Mouse (Mus musculus) lung, embryonic 16.5 days (tissue): ENCODE data around the gene Itpr1. TPM values are rescaled to one million over a fixed set of nuclear protein-coding genes. Genes with fewer than 3 reads are reported as not detected.

Experiments
- ATAC-seq: fragments of 200-750 bp; cut with Nextera tagmentation; 2 replicates; pipeline ENCODE4 v1.8.0; 2017; ENCODE audit warnings: low read depth, mild to moderate bottlenecking, moderate library complexity
- H3K27ac ChIP-seq: fragments of 300-500 bp; sonication (generic); 2 replicates; pipeline ENCODE4 v1.5.1; 2014; ENCODE audit warnings: mild to moderate bottlenecking, control low read depth, low read length
- H3K27me3 ChIP-seq: fragments of 300-500 bp; sonication (generic); 2 replicates; pipeline ENCODE4 v1.6.1; 2014; ENCODE audit warnings: low read depth, low read length, mixed read lengths; ENCODE audit not compliant: control insufficient read depth, insufficient read depth
- H3K36me3 ChIP-seq: fragments of 300-500 bp; sonication (generic); 2 replicates; pipeline ENCODE4 v1.6.1; 2014; ENCODE audit warnings: low read length; ENCODE audit not compliant: control insufficient read depth, insufficient read depth
- H3K4me1 ChIP-seq: fragments of 300-500 bp; sonication (generic); replicated peaks from 2 replicates; pipeline ENCODE4 v1.6.1; 2014; ENCODE audit warnings: low read length, mixed read lengths; ENCODE audit not compliant: control insufficient read depth, insufficient read depth
- H3K4me2 ChIP-seq: fragments of 300-500 bp; sonication (generic); 2 replicates; pipeline ENCODE4 v1.6.1; 2014; ENCODE audit warnings: low read depth, low read length, control low read depth
- H3K4me3 ChIP-seq: fragments of 300-500 bp; sonication (generic); 2 replicates; pipeline ENCODE4 v1.5.1; 2014; ENCODE audit warnings: mild to moderate bottlenecking, low read length, control low read depth
- H3K9ac ChIP-seq: fragments of 300-500 bp; sonication (generic); 2 replicates; pipeline ENCODE4 v1.6.1; 2014; ENCODE audit warnings: low read length, control low read depth
- H3K9me3 ChIP-seq: fragments of 300-500 bp; sonication (generic); 2 replicates; pipeline ENCODE4 v1.6.1; 2016; ENCODE audit warnings: low read length; ENCODE audit not compliant: control insufficient read depth
- WGBS: fragments of 180-500 bp; shearing (Covaris S2); extraction: QIAGEN DNeasy Blood & Tissue Kit; methylation state at CpG from one replicate; pipeline ENCODE4 v1.1.7; 2014; 5-methylcytosine and 5-hydroxymethylcytosine counted together
- polyA plus RNA-seq: library from polyadenylated mRNA; unstranded; fragments of >200 nt; fragmentation: Nextera tagmentation; extraction: Ambion mirVana; gene quantifications from 2 replicates; pipeline ENCODE4 v1.2.1, GENCODE M21; 2015

Gene Itpr1
- polyA plus RNA-seq, 1 experiment from 2014 or later: 13.0 TPM

DNA sequence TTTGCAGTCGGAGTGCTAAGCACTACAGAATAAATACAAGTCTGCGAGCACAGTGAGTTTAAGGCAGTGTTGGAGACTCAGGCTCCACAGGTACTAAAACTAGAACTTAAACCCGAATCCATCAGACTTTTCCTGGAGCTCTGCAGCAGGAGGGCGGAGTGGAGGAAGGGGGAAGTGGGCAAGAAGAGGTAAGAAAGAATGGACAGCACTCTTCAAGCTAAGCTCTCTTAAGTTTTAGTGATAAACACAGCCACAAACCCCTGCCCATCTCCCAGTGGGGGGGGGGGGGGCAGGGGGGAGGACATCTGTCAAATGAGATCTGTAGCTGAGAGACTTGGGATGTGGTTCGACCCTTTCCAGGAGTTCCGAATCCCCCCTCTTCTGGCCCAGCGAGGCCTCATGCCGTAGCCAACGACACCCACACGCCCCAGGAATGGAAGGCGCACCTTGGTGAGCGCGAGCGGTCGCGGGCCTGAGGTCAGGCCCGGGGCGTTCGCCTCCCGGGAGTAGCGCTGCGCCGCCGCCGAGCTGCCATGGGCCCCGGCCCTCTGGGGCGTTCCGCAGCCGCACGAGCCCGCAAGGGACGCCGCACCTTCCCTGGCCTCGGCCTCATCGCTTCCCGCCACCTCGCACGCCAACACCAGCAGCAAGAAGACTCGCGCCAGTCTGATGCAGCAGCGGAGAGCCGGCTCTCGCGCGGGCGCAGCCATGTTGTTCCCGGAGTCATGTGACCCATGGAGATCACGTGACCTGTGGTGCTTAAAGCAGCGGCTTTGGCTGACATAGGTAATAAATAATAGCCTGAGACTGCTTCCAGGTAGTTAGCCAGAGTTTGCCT is 27.8 kb upstream of the Itpr1 start, which contains the start of gene Sumf1:
Gene Sumf1 (minus strand): TSS at position 736 of the 838 bp plus-strand sequence.
- peak within 1 kb of the TSS; percentile 94 for H3K4me2 ChIP-seq
- peak within 1 kb of the TSS; percentile 85 for H3K4me3 ChIP-seq
- H3K9me3 ChIP-seq: no peaks in the 10 kb centered on the region
- no peak within 1 kb of the TSS for H3K27ac ChIP-seq
- H3K9ac ChIP-seq: peak within 1 kb of the TSS; percentile 80
- 4% methylated on average over 41 of the region's 49 CpGs for WGBS
- H3K27me3 ChIP-seq: no peaks in the 10 kb centered on the region; the same call in 1 of the 2 replicates
- peak; percentile 92 for ATAC-seq
- H3K36me3 ChIP-seq: no peaks in the 10 kb centered on the region
- H3K4me1 ChIP-seq: peaks cover 8% of the 10 kb centered on the region; the same call in 1 of the 2 replicates

DNA sequence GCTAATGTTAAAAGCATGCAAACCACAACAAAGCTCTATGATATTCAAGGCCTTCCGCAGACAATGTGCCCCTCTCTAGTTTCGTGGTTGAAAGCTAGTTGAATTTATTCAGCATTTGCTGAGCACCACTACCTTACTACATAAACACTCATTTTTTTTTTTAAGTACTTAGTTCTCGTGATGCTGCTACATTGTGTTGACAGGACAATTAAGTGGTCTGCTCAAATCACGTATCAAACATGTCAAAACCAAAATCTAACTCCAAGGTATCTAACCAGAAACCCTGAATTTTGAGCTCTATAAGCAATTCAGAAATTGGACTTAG is 27.2 kb upstream of the Itpr1 start:
- Histone ChIP-seq H3K4me1 (peaks cover 8% of the 10 kb centered on the region; the same call in 1 of the 2 replicates), H3K9ac (peak overlapping the region; percentile 80), H3K27ac (no peak overlapping the region), H3K4me3 (peak overlapping the region; percentile 85), H3K9me3 (no peaks in the 10 kb centered on the region), H3K36me3 (no peaks in the 10 kb centered on the region), H3K4me2 (peak overlapping the region; percentile 94), H3K27me3 (no peaks in the 10 kb centered on the region; the same call in 1 of the 2 replicates)
- 10% methylated on average over 4 of the region's 4 CpGs for WGBS
- no peak; the same call in none of the 2 replicates for ATAC-seq

DNA sequence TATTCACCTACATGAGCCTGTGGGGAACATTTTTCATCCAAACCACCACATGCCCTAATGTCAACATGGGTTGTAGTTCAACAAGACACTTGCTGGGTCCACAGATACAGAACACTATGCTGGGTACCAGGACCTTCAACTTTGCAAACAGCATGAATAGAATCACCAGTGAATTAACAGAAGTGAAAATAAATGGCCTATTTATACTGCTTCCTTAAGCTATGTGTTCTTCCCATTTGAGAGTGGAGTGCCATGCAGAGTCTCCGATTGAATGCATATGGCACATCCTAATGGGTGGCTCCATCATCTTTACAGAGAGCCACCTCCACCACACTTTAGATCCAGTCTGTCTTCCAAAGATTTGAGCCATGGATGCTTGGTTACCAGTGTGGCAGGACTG is 22.2 kb upstream of the Itpr1 start:
- H3K4me2 ChIP-seq: no peak overlapping the region
- H3K27ac ChIP-seq: no peak overlapping the region
- 91% methylated on average over 1 of the region's 1 CpGs for WGBS
- no peak overlapping the region for H3K9ac ChIP-seq
- 0 out of 2 replicates have a peak, but pooled peaks cover under 1% of the 10 kb centered on the region for H3K4me1 ChIP-seq
- H3K27me3 ChIP-seq: no peaks in the 10 kb centered on the region; the same call in 1 of the 2 replicates
- H3K9me3 ChIP-seq: no peaks in the 10 kb centered on the region
- ATAC-seq: no peak
- no peaks in the 10 kb centered on the region for H3K36me3 ChIP-seq
- no peak overlapping the region for H3K4me3 ChIP-seq

DNA sequence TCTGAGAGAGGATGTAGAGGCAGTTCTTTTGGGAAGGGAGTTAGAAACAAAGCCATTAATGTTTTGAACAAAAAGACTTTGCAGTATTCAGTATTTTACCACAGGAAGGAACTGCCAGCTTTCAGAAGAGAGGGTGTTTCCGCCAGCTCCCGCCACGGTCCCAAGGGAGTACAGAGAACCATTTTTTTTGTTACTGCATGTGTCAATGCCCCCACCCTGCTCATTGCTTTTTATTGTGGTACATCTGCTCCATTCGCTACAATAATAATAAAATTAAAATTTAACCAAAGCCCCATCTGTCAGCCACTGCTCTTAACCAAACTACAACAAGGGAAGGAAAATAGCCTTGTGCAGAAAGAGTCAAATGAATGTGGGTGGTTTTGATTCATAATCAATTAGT is 20.3 kb upstream of the Itpr1 start:
- no peak overlapping the region for H3K4me2 ChIP-seq
- ATAC-seq: no peak
- H3K9me3 ChIP-seq: no peaks in the 10 kb centered on the region
- H3K36me3 ChIP-seq: no peaks in the 10 kb centered on the region
- no peaks in the 10 kb centered on the region; the same call in 1 of the 2 replicates for H3K27me3 ChIP-seq
- no peak overlapping the region for H3K27ac ChIP-seq
- H3K9ac ChIP-seq: no peak overlapping the region
- no peak overlapping the region for H3K4me3 ChIP-seq
- H3K4me1 ChIP-seq: no peaks in the 10 kb centered on the region
- 74% methylated on average over 4 of the region's 4 CpGs for WGBS

DNA sequence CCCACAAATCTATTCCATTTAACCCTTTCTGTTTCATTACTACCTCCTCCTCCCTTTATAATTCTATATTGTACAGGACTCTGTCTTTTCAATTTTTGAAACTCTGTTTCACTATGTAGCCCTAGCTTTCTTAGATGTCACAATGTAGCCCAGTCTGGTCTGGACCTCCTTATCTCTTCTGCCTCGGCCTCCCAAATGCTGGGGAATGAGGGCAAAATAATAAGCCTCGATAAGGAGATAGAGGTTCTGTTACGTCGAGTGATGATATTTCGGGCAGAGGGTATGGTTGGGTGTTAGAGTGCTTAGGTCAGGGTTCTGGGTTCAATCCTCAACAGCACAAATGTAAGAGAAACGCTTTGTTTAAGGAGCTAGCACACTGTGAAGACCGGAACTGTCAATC is 16.2 kb upstream of the Itpr1 start:
- Histone ChIP-seq H3K4me3 (no peak overlapping the region), H3K9ac (no peak overlapping the region), H3K9me3 (no peaks in the 10 kb centered on the region), H3K27ac (no peak overlapping the region), H3K27me3 (no peaks in the 10 kb centered on the region), H3K4me1 (no peaks in the 10 kb centered on the region), H3K4me2 (no peak overlapping the region), H3K36me3 (no peaks in the 10 kb centered on the region)
- ATAC-seq: no peak
- 79% methylated on average over 7 of the region's 7 CpGs for WGBS

DNA sequence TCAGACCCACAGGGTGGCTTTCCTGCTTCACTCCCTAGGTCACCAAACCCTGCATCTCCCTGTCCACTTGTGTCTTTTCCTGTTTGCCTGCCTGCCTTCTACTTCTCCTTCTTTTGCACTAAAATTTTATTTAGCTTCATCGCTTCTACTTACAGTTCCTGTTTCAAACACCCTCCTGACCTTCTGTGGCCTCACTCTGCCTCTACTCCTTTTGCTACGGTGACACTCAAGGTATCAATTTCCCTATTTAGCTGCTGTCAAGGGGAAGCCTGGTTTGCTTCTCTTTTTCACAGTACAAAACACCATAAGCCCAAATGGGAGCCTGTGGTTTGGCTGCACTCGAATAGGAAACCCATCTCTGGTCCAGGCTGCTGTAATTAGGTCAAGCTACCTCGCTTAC is 15.8 kb upstream of the Itpr1 start:
- no peaks in the 10 kb centered on the region for H3K9me3 ChIP-seq
- ATAC-seq: no peak
- no peak overlapping the region for H3K27ac ChIP-seq
- 63% methylated on average over 4 of the region's 4 CpGs for WGBS
- H3K9ac ChIP-seq: no peak overlapping the region
- no peak overlapping the region for H3K4me2 ChIP-seq
- H3K4me3 ChIP-seq: no peak overlapping the region
- H3K36me3 ChIP-seq: no peaks in the 10 kb centered on the region
- H3K4me1 ChIP-seq: no peaks in the 10 kb centered on the region
- H3K27me3 ChIP-seq: no peaks in the 10 kb centered on the region

DNA sequence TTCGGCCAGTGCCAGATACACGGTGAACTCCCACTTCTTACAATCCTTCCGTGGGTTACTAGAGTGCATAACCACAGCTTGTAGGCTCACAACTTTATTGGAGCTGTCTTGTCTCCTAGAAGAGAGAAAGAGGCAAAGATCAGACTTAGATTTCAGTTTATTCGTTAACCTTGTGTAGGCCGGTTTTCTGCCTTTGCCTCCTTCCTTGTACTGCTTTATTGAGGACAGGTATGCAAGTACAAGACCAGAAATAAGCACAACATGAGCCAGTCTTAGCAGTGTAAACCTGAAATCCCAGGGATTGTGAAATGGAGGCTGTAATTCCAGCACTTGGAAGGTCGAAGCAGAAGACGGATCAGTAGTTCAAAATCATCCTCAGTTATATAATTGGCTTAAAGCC is 14.6 kb upstream of the Itpr1 start:
- no peak for ATAC-seq
- no peak overlapping the region for H3K4me3 ChIP-seq
- no peak overlapping the region for H3K4me2 ChIP-seq
- no peak overlapping the region for H3K27ac ChIP-seq
- H3K36me3 ChIP-seq: no peaks in the 10 kb centered on the region
- no peaks in the 10 kb centered on the region for H3K9me3 ChIP-seq
- H3K27me3 ChIP-seq: no peaks in the 10 kb centered on the region
- no peaks in the 10 kb centered on the region for H3K4me1 ChIP-seq
- 82% methylated on average over 7 of the region's 7 CpGs for WGBS
- no peak overlapping the region for H3K9ac ChIP-seq

DNA sequence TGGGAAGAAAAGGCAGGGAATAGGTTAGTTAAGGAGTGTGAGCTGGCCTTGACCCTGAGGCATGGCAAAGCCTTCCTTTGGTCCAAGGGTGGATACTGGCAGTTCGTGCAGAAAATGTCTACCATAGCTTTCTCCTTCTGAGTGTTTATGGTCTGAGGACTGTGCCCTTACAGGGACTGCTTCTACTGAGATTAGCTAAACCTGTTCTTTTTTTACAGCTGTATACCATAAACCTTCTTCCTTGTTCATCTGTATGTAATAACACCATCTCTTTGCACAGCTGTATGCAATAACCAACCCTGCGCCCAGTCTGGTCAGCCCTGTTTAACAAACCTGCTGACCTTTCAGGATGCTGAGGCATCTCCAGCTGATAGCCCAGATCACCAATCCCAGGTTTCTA is 8.6 kb upstream of the Itpr1 start:
- H3K27ac ChIP-seq: no peak overlapping the region
- no peak overlapping the region for H3K9ac ChIP-seq
- H3K4me2 ChIP-seq: no peak overlapping the region
- no peaks in the 10 kb centered on the region for H3K9me3 ChIP-seq
- no peak overlapping the region for H3K4me3 ChIP-seq
- no peaks in the 10 kb centered on the region for H3K4me1 ChIP-seq
- no peak for ATAC-seq
- 84% methylated on average over 2 of the region's 2 CpGs for WGBS
- H3K36me3 ChIP-seq: no peaks in the 10 kb centered on the region
- H3K27me3 ChIP-seq: no peaks in the 10 kb centered on the region

DNA sequence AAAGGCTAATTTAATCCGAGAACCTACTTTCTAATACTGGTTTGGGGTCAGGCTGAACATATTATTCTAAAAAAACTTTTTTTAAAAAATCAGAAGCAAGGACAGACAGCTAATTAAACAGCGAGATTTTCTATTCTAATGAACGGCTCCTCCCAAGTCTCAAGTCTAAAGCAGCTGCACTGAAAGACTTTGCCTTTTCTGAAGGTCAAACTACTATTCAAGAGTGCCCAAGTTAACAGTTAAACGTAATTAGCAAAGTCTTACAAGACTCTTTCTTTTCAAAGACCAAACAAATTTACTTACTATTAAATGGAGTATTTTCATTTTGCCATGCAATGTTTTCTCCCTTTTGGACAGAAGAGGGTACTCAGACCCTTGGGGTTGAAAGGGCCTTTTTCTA is 6.8 kb upstream of the Itpr1 start:
- H3K9ac ChIP-seq: no peak overlapping the region
- H3K9me3 ChIP-seq: no peaks in the 10 kb centered on the region
- H3K36me3 ChIP-seq: no peaks in the 10 kb centered on the region
- no peak overlapping the region for H3K4me3 ChIP-seq
- no peak overlapping the region for H3K4me2 ChIP-seq
- H3K27ac ChIP-seq: no peak overlapping the region
- 79% methylated on average over 4 of the region's 4 CpGs for WGBS
- ATAC-seq: no peak
- H3K4me1 ChIP-seq: no peaks in the 10 kb centered on the region; the same call in 1 of the 2 replicates
- no peaks in the 10 kb centered on the region for H3K27me3 ChIP-seq
